Mouse (Mus musculus) liver, adult (tissue): ENCODE data around the gene Rbx1.

ENCODE experiments used
- GATA4 ChIP-seq: IDR thresholded peaks from 2 replicates; pipeline ENCODE4 v1.6.1; 2014; ENCODE audit warnings: mild to moderate bottlenecking, low read length; ENCODE audit not compliant: insufficient replicate concordance

The Rbx1 gene

GRCm38 (mm10) chr15:81522036-81522751, 56.1 kb downstream of the Rbx1 start:
- no peak for TF ChIP-seq GATA4

GRCm38 (mm10) chr15:81522761-81523168, 56.7 kb downstream of the Rbx1 start:
- TF ChIP-seq GATA4 = no peak

GRCm38 (mm10) chr15:81523169-81523871, 57.2 kb downstream of the Rbx1 start:
- no peak; the same call in 1 of the 2 replicates for TF ChIP-seq GATA4

GRCm38 (mm10) chr15:81523901-81524300, 57.8 kb downstream of the Rbx1 start:
- TF ChIP-seq GATA4 = no peak
